Mouse (Mus musculus) bone marrow macrophage, adult 2 months (primary cell): Measurements from ENCODE around the gene Pex5l.

Experiments
- CTCF ChIP-seq: IDR thresholded peaks from 2 replicates; pipeline ENCODE4 v1.5.1; 2012; ENCODE audit warnings: low read depth, mild to moderate bottlenecking, low read length, moderate library complexity
- POLR2A ChIP-seq: IDR thresholded peaks from 2 replicates; pipeline ENCODE4 v1.6.1; 2012; ENCODE audit warnings: mild to moderate bottlenecking, low read depth, low read length, borderline replicate concordance

GRCm38 (mm10) chr3:33074266-33074981 lies 68.6 kb downstream of the Pex5l start:
- no peak for TF ChIP-seq CTCF
- no peak for TF ChIP-seq POLR2A
